Mouse (Mus musculus) brain, adult 10 weeks (tissue): ENCODE data around the gene Tmem184b. TPM values are rescaled to one million over a fixed set of nuclear protein-coding genes. Genes with fewer than 3 reads are reported as not detected.

Experiments used
- polyA plus RNA-seq: library from polyadenylated mRNA; stranded (reverse); fragments of 350-450 nt; fragmentation: Illumina TruSeq; extraction: RNeasy Lipid Tissue Mini Kit (QIAGEN cat#74804); gene quantifications from one replicate; pipeline ENCODE4 v1.2.3, GENCODE M21; 2015; ENCODE audit warnings: low read depth, low replicate concordance

Gene Tmem184b
- polyA plus RNA-seq: 52.5 TPM

DNA sequence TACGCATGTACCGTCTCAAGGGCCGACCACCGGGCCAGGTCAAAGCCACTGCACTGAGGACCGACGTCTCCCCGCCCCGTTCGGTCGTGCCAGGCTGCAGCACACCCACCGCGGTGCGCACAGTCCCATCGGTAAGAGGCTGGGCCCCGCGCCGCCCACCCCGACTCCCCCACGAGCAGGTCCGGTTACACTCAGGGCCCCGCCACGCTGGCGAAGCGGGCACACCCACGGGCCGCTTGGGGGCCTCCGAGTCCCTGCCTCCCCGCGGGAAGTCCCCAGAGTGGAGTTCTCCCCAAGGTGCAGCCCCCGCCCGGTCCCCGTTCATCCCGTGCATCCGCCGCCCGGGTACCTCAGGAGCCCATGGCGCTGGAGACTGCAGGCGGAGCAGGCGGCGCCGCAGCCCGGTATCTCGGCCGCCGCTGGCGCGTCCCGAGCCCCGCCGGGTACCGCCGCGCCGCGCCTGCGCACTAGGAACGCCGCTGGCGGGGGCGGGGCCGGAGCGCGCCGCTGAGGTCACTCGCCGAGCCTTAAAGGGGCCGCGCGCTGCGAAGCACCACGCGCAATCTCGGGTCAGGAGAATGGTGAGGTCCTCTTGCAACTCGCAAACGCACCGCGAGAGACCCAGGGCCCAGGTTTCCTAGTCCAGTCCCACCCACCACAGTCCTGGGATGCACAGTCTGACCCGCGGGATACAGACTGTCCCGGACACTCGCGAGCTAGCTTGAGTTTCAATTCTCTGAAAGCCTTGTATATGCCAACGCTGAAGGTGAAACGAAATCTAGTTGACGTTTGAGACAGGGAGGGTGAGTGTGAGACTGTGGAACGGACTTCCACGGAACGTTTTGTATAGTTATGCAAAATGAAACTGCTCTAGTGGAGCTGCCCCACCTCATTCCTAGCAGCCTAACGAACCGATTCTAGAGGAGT is at the start of gene Tmem184b:
Tmem184b (minus strand) TSS at position 734 of the 927 bp plus-strand sequence.

DNA sequence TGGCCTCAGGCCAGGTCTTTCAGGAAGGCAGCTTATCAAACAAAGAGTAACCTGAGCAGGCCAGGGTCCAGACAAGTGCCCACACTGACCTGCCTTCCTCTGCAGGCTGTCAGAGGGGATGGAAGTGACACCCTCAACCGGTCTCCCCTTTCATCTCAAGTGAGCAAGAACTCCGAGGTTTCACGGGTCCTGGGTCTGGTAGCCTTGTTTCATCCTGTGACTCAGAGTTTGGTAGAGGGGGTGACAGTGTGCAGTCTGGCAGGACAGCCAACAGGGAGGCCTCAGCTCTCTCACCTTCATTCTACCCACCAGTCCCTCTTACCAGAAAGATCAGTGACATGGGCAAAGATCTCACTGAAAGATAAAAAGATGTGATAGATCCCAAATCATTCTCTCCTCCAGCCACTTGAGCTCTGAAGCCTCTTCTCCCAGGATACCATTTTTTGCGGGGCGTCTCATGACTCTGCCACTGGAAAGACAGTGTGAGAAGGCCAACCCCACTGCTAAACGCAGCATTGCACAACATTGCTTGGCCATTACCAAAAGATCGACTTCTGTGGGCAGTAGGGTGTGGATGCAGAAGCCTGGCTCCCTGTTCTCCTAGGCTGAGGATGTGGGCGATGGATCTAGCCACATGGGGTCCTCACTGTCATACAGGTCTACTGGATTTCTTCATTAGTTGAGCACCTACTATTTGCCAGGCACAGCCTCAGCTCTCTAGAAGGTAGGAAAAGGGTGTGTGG is 57.1 kb downstream of the Tmem184b start, which contains the start of gene Maff:
Maff (plus strand) TSS at position 571 of the 743 bp plus-strand sequence.

DNA sequence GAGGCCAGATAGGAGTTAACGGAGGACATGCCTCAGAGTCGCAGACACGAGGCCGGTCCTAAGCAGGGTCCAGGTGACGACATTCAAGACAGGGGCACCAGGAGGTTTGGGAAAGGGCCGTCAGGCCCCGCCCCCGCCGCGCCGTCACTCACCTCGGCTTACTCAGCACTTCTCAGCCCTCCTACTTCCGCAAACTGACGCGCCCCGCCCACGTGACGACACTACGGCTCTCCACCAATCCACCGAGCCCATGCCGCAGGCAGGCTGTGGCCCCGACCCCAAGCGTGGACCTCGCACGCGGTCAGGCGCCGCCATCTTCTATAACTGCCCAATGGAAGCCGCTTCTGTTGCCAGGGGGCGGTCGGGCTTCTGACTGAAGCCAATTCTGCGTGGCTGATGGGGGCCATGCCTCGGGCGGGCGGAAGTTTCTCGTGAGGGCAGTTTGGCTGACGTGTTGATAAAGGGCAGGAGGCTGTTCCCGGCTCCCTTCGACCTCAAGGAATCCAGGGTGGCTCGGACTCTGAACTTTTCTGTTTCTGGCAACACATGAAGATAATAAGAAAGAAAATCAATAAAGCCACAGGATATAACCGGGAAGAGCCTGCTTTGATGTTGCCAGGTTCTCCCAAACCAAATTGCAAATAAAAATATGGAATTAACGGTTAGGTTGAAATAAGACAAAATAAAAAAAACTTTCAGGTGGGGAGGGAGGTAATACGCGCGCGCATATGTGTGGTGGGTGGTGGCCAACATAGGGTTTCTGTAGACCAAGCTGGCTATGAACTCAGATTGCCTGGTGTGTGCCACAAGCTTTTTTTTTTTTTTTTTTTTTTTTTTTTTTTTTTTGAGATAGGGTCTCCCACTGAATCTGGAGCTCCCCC is 75.1 kb downstream of the Tmem184b start, which contains the start of gene Pla2g6:
Pla2g6 (minus strand) TSS at position 333 of the 881 bp plus-strand sequence.

Other genes with a start within 250 kb of the Tmem184b start
- gene Sox10, start 238.3 kb downstream of the Tmem184b start, polyA plus RNA-seq: 34.4 TPM
- 55.9 TPM for gene Pick1, start 174.4 kb downstream of the Tmem184b start, polyA plus RNA-seq
- gene Gm49486, start 174.2 kb downstream of the Tmem184b start, polyA plus RNA-seq: not detected
- 1.1 TPM for gene Slc16a8, start 148.8 kb downstream of the Tmem184b start, polyA plus RNA-seq
- 3.3 TPM for gene Baiap2l2, start 118.0 kb downstream of the Tmem184b start, polyA plus RNA-seq
- gene Pla2g6, start 75.2 kb downstream of the Tmem184b start, polyA plus RNA-seq: 15.4 TPM
- 1.1 TPM for gene Maff, start 56.9 kb downstream of the Tmem184b start, polyA plus RNA-seq
- gene Csnk1e, start 52.0 kb upstream of the Tmem184b start, polyA plus RNA-seq: 108 TPM
- 90.4 TPM for gene Kcnj4, start 101.7 kb upstream of the Tmem184b start, polyA plus RNA-seq
- 2.2 TPM for gene Kdelr3, start 112.8 kb upstream of the Tmem184b start, polyA plus RNA-seq
- gene Ddx17, start 143.2 kb upstream of the Tmem184b start, polyA plus RNA-seq: 250 TPM
- gene Dmc1, start 201.5 kb upstream of the Tmem184b start, polyA plus RNA-seq: 1.7 TPM